Mouse (Mus musculus) spleen, adult 2 months (tissue): ENCODE data around the gene Ahcyl2. TPM values are rescaled to one million over a fixed set of nuclear protein-coding genes. Genes with fewer than 3 reads are reported as not detected.

Experiments used
- DNase-seq, 2 experiments: peaks; one replicate each; pipeline versions ENCODE4 v3.0.0 to v3.0.0-alpha.2; 2012 to 2021; ENCODE audit warnings: low spot score in 2 of 2, low read depth in 1 of 2
- H3K27ac ChIP-seq: fragments of 200-500 bp; 2 replicates; pipeline ENCODE4 v1.5.1; 2012; ENCODE audit warnings: low read length, inconsistent platforms; ENCODE audit not compliant: insufficient read depth
- H3K27me3 ChIP-seq: fragments of 200-500 bp; 2 replicates; pipeline ENCODE4 v1.6.1; 2012; ENCODE audit warnings: mild to moderate bottlenecking, moderate library complexity, low read length, inconsistent platforms; ENCODE audit not compliant: control insufficient read depth, insufficient read depth
- H3K36me3 ChIP-seq: fragments of 200-500 bp; 2 replicates; pipeline ENCODE4 v1.6.1; 2012; ENCODE audit warnings: mild to moderate bottlenecking, low read length, inconsistent platforms; ENCODE audit not compliant: control insufficient read depth, insufficient read depth
- H3K4me1 ChIP-seq: fragments of 200-500 bp; 2 replicates; pipeline ENCODE4 v1.6.1; 2011; ENCODE audit warnings: inconsistent platforms; ENCODE audit not compliant: control insufficient read depth, insufficient read depth, insufficient read length
- H3K4me3 ChIP-seq: fragments of 200-500 bp; 2 replicates; pipeline ENCODE4 v1.5.1; 2011; ENCODE audit warnings: mild to moderate bottlenecking, inconsistent platforms; ENCODE audit not compliant: insufficient read depth, insufficient read length; ENCODE audit errors: extremely low read depth
- CTCF ChIP-seq: fragments of 200-500 bp; IDR thresholded peaks from 2 replicates; pipeline ENCODE4 v1.5.1; 2011; ENCODE audit warnings: mild to moderate bottlenecking, inconsistent platforms; ENCODE audit not compliant: insufficient read depth, insufficient read length, insufficient replicate concordance; ENCODE audit errors: extremely low read depth
- POLR2A ChIP-seq: fragments of 200-500 bp; IDR thresholded peaks from 2 replicates; pipeline ENCODE4 v1.6.1; 2011; ENCODE audit warnings: low read depth, low read length, inconsistent platforms
- WGBS: fragments of 180-500 bp; shearing (Covaris S2); methylation state at CpG from one replicate; pipeline ENCODE4 v1.1.7; 2018; 5-methylcytosine and 5-hydroxymethylcytosine counted together
- polyA plus RNA-seq: library from polyadenylated mRNA; depleted of rRNA; stranded (reverse); fragments of >200 nt; gene quantifications from 2 replicates; pipeline ENCODE4 v1.2.3, GENCODE M21; 2012

Gene Ahcyl2
- polyA plus RNA-seq, 1 experiment: 9.4 TPM

GRCm38 (mm10) chr6:29915836-29916235, 148.0 kb downstream of the Ahcyl2 start:
- no peak overlapping the region for H3K4me3 ChIP-seq
- 69% methylated on average over 9 of the region's 9 CpGs for WGBS
- no peaks in the 10 kb centered on the region for H3K36me3 ChIP-seq
- TF ChIP-seq POLR2A (no peak), CTCF (no peak)
- peaks cover 10% of the 10 kb centered on the region for H3K27me3 ChIP-seq
- H3K27ac ChIP-seq: no peak overlapping the region
- DNase-seq: no peak
- peaks cover 2% of the 10 kb centered on the region; the same call in 1 of the 2 replicates for H3K4me1 ChIP-seq

- TF ChIP-seq POLR2A (no peak), CTCF (no peak)
- peaks cover 2% of the 10 kb centered on the region; the same call in 1 of the 2 replicates for H3K4me1 ChIP-seq
- peak; percentile 23 to 74 for DNase-seq
- H3K4me3 ChIP-seq: peak within 1 kb of the TSS; percentile 82
- under 1% methylated on average over 67 of the region's 67 CpGs for WGBS
- H3K27me3 ChIP-seq: peaks cover 10% of the 10 kb centered on the region
- no peaks in the 10 kb centered on the region for H3K36me3 ChIP-seq
- no peak within 1 kb of the TSS for H3K27ac ChIP-seq
Measured at GRCm38 (mm10) chr6:29916530-29917382, 148.9 kb downstream of the Ahcyl2 start, which contains the start of gene Strip2. TSS of gene Strip2 (plus strand) at chr6:29917012.

- no peak for TF ChIP-seq POLR2A
- no peak for TF ChIP-seq CTCF
Measured at GRCm38 (mm10) chr6:29917383-29917720, 149.5 kb downstream of the Ahcyl2 start.

GRCm38 (mm10) chr6:29917947-29918346, 150.1 kb downstream of the Ahcyl2 start:
- TF ChIP-seq POLR2A: no peak
- no peak for TF ChIP-seq CTCF
- Histone ChIP-seq H3K4me1 (peaks cover 2% of the 10 kb centered on the region; the same call in 1 of the 2 replicates), H3K27me3 (peaks cover 10% of the 10 kb centered on the region), H3K27ac (no peak overlapping the region), H3K4me3 (no peak overlapping the region), H3K36me3 (no peaks in the 10 kb centered on the region)
- WGBS: 55% methylated on average over 4 of the region's 4 CpGs
- DNase-seq: no peak

More at GRCm38 (mm10) chr6:29917383-29917720, 149.5 kb downstream of the Ahcyl2 start:
- no peak for DNase-seq
- H3K36me3 ChIP-seq: no peaks in the 10 kb centered on the region
- WGBS: 3% methylated on average over 21 of the region's 21 CpGs
- peaks cover 2% of the 10 kb centered on the region; the same call in 1 of the 2 replicates for H3K4me1 ChIP-seq
- H3K27me3 ChIP-seq: peaks cover 10% of the 10 kb centered on the region
- H3K27ac ChIP-seq: no peak overlapping the region
- H3K4me3 ChIP-seq: peak overlapping the region; percentile 82

- no peak for TF ChIP-seq CTCF
- TF ChIP-seq POLR2A: no peak
- WGBS: 78% methylated on average over 4 of the region's 4 CpGs
- Histone ChIP-seq H3K27me3 (no peaks in the 10 kb centered on the region), H3K4me1 (no peaks in the 10 kb centered on the region; the same call in 1 of the 2 replicates), H3K36me3 (no peaks in the 10 kb centered on the region), H3K27ac (no peak overlapping the region), H3K4me3 (no peak overlapping the region)
- DNase-seq: no peak
Measured at GRCm38 (mm10) chr6:29923501-29923900, 155.7 kb downstream of the Ahcyl2 start.

GRCm38 (mm10) chr6:29925594-29926219, 157.9 kb downstream of the Ahcyl2 start:
- WGBS: 50% methylated on average over 6 of the region's 6 CpGs
- Histone ChIP-seq H3K27ac (no peak overlapping the region), H3K4me1 (no peaks in the 10 kb centered on the region; the same call in 1 of the 2 replicates), H3K27me3 (no peaks in the 10 kb centered on the region), H3K36me3 (no peaks in the 10 kb centered on the region), H3K4me3 (no peak overlapping the region)
- no peak for DNase-seq
- no peak for TF ChIP-seq POLR2A
- no peak for TF ChIP-seq CTCF
